Mouse (Mus musculus) right cerebral cortex, postnatal 10 days (tissue): ENCODE data around the gene Syt16.

ENCODE experiments used
- DNase-seq, 2 experiments: peaks; one replicate each; pipeline ENCODE4 v3.0.0; 2021; ENCODE audit warnings: low spot score in 2 of 2

Syt16 gene

DNA sequence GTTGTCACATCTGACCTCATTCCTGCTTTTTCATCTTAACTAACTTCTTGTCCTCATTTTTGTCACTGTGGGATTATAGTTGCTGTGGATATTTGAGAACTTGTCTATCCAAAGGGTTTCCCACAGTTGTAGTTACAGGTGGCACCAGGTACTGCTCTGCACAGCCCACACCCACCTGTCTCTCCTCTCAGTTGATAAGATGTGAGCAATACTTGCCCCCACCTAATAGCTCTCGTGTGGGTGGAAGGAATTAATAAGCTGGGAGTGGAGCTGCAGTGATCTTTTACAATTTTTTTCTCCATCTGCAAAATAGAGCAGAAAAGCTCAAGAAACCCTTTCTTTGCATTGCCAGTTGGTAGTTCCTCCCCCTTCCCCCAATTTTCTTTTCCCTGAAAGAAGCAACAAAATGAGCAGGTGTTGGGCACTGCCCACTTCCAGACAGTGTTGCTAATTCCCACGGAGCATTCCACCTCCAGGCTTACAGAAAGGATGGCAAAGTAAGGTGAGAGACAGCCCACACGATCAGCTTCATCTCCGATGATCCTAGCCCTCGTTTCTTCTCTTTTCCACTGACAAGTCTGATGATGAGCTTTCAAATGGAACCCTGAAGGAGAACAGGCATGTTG lies 218.8 kb downstream of the Syt16 start:
- DNase-seq: peak in 1 of 2 experiments; percentile 53

GRCm38 (mm10) chr12:74219909-74220308 lies 222.4 kb downstream of the Syt16 start:
- DNase-seq: no peak

- DNase-seq: no peak
Observed at GRCm38 (mm10) chr12:74220651-74221050, 223.2 kb downstream of the Syt16 start.

GRCm38 (mm10) chr12:74230808-74231207 lies 233.3 kb downstream of the Syt16 start:
- DNase-seq: peak; percentile 37 to 52

DNA sequence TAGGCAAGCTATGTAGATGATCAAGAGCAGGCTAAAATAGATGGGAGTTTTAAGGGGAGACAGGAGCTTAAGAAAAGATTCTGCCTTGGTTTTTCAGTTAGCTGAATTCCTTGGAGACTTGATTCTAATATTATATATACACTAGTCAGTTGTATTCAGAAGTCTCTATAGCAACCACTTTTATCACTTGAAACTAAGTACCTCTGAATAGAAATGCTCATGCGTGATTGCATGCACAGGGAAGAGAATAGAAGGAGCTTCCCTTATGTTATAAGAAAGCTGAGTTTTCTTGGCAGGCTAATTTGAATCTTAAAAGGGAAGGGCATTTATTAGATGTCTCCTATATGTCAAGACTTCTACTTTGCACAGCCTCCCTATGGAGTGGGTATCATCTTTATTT lies 235.4 kb downstream of the Syt16 start:
- no peak for DNase-seq

GRCm38 (mm10) chr12:74236191-74236590 lies 238.7 kb downstream of the Syt16 start:
- DNase-seq: no peak

DNA sequence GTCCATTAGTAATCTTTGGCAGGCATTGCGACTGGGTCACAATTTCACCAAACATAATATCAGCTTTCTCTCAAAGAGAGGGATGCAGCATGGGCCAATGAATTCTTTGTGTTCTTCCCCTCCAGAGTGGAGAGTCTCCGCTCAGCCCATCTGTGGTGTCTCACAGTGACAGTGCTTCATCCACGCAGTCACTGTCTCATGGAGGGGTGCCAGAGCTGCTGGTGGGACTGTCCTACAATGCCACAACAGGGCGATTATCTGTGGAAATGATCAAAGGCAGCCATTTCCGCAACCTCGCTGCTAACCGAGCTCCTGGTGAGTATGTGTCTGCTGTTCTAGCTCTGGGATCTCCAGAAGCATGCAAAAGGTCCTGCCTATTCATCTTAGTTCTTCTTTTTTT lies 240.6 kb downstream of the Syt16 start:
- peak; percentile 83 to 88 for DNase-seq

GRCm38 (mm10) chr12:74238806-74239205 lies 241.3 kb downstream of the Syt16 start:
- DNase-seq: no peak

DNA sequence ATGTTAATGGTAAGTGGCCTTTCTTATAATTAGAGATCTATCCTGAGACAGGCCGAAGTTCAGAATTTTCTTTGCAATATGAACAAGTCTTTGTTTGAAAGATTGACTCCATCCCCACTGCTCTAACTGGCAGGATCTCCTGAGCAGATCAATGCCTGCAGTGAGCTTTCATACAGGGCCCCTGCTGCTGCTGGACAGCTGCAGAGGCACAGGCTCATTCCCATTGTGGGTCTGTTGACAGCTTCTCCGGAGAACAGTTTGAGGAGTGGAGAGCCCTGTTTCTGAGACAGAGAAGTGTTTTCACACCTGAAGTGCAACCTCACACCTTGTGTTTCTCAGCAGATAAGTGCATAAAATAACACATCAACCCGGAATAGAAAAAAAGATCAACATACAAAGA lies 267.4 kb downstream of the Syt16 start:
- no peak for DNase-seq

- DNase-seq: no peak
Observed at GRCm38 (mm10) chr12:74267049-74267448, 269.6 kb downstream of the Syt16 start.

DNA sequence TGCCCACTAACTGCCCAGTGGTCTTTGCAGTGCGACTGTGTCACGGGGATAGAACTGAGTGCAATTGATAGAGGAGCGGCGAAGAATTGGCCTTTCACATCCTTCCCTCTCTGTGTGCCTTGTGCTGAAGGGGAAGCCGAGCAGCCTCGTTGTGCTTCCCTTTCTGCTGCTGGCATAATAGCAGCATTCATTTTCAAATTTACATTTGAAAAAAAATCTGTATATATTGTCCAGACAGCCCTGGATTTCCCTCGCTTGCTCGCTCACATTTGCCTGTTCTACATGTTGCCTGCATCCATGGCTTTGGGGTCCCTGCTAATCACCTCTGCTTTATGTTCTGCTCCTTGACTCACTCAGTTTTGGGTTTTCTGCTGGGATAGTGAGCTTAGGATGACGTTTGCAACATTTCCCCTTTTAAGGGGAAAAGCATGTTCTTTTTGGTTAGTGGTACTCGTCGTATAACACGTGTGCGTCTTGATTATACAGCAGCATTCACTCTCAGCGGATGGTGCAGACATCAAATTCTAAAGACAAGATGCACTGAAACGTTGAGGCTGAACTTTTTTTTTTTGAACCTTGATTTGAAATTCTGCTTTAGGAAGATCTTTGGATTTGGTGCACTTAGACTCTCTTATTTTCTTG lies 271.3 kb downstream of the Syt16 start:
- peak; percentile 58 to 72 for DNase-seq

GRCm38 (mm10) chr12:74272545-74272944 lies 275.1 kb downstream of the Syt16 start:
- no peak for DNase-seq

- no peak for DNase-seq
Observed at GRCm38 (mm10) chr12:74277265-74277664, 279.8 kb downstream of the Syt16 start.

- no peak for DNase-seq
Observed at GRCm38 (mm10) chr12:74281403-74281802, 283.9 kb downstream of the Syt16 start.

DNA sequence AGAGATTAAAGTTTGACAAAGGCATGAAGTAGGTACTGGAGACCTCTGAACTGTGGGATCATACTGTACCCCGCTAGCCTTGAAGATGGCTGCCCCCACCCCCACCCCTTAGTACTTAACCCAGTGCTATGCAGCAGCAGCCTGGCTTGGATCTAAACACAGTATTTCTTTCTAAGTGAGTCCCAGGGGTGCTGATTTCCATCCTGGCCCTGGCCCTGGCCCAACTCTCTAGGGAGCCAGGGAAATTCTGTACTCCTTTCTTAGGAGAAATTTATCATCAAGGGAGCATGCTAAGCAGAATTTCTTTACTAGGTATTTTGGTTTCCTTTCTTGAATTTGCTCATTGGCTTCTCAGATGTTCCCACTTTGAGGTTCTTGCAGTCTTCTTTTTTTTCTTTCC lies 285.4 kb downstream of the Syt16 start:
- DNase-seq: peak in 1 of 2 experiments; percentile 55

GRCm38 (mm10) chr12:74284020-74284684 lies 286.7 kb downstream of the Syt16 start:
- peak; percentile 98 for DNase-seq

GRCm38 (mm10) chr12:74284685-74285054 lies 287.2 kb downstream of the Syt16 start:
- DNase-seq: peak; percentile 78 to 88

- no peak for DNase-seq
Observed at GRCm38 (mm10) chr12:74290983-74291382, 293.5 kb downstream of the Syt16 start.

DNA sequence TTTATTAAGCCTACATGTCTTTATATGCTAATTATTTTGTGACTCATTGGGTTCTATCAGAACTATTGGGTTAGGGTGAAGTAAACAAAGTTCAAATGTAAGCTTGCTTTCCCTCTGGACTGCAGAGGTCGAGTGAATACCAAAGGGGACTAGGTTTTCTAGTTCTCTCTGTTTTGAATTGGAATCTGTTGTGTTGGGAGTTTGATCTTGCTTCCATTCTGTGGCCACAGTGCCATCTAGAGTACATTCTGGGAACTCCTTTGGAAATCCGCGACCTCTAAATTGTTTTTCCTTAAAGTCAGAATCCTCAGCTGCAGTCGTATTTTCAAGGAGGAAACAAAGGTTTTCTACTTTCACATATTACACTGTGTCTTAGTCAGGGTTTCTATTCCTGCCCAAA lies 296.2 kb downstream of the Syt16 start:
- peak; percentile 53 to 64 for DNase-seq

- DNase-seq: no peak
Observed at GRCm38 (mm10) chr12:74296374-74296773, 298.9 kb downstream of the Syt16 start.

GRCm38 (mm10) chr12:74301559-74301958 lies 304.1 kb downstream of the Syt16 start:
- DNase-seq: peak in 1 of 2 experiments; percentile 30

GRCm38 (mm10) chr12:74303418-74304294 lies 306.2 kb downstream of the Syt16 start:
- DNase-seq: no peak
